Mouse (Mus musculus) E14TG2a.4 (cell line): ENCODE data around the gene Mras.

Experiments
- H3K27me3 ChIP-seq: 2 replicates; pipeline ENCODE4 v1.6.1; 2014; ENCODE audit warnings: low read length, control low read depth; ENCODE audit not compliant: insufficient read depth
- H3K36me3 ChIP-seq: 2 replicates; pipeline ENCODE4 v1.6.1; 2014; ENCODE audit warnings: low read length, control low read depth; ENCODE audit not compliant: insufficient read depth
- H3K4me1 ChIP-seq: replicated peaks from 2 replicates; pipeline ENCODE4 v1.6.1; 2014; ENCODE audit warnings: low read depth, low read length, control low read depth
- H3K4me3 ChIP-seq: replicated peaks from 2 replicates; pipeline ENCODE4 v1.5.1; 2014; ENCODE audit warnings: mild to moderate bottlenecking, low read length
- H3K9me3 ChIP-seq: 2 replicates; pipeline ENCODE4 v1.6.1; 2014; ENCODE audit warnings: low read length, control low read depth
- CTCF ChIP-seq: conservative IDR thresholded peaks from 2 replicates; pipeline ENCODE4 v1.5.1; 2014; ENCODE audit warnings: low read length
- NANOG ChIP-seq: IDR thresholded peaks from 2 replicates; pipeline ENCODE4 v1.6.1; 2014; ENCODE audit warnings: borderline replicate concordance, low read length, mixed read lengths
- POU5F1 ChIP-seq: IDR thresholded peaks from 2 replicates; pipeline ENCODE4 v1.6.1; 2014; ENCODE audit warnings: low read length, borderline replicate concordance

Gene Mras

GRCm38 (mm10) chr9:99447323-99447722 is 10.1 kb upstream of the Mras start:
- TF ChIP-seq CTCF (no peak), POU5F1 (no peak), NANOG (no peak)

GRCm38 (mm10) chr9:99446259-99446658 is 9.1 kb upstream of the Mras start:
- Histone ChIP-seq H3K36me3 (no peaks in the 10 kb centered on the region), H3K27me3 (0 out of 2 replicates have a peak, but pooled peaks cover 2% of the 10 kb centered on the region), H3K4me1 (peaks cover 28% of the 10 kb centered on the region), H3K9me3 (no peaks in the 10 kb centered on the region), H3K4me3 (no peak overlapping the region)
- TF ChIP-seq NANOG (no peak), CTCF (no peak), POU5F1 (no peak)

More at GRCm38 (mm10) chr9:99447323-99447722, 10.1 kb upstream of the Mras start:
- Histone ChIP-seq H3K27me3 (peaks cover 9% of the 10 kb centered on the region), H3K4me1 (peaks cover 34% of the 10 kb centered on the region), H3K9me3 (no peaks in the 10 kb centered on the region), H3K4me3 (no peak overlapping the region), H3K36me3 (no peaks in the 10 kb centered on the region)

- H3K9me3 ChIP-seq, result no peaks in the 10 kb centered on the region
- TF ChIP-seq POU5F1 (no peak), CTCF (peak; percentile 67)
Measured at GRCm38 (mm10) chr9:99444590-99445178, 7.5 kb upstream of the Mras start.

GRCm38 (mm10) chr9:99441647-99442433 is 4.7 kb upstream of the Mras start:
- TF ChIP-seq CTCF (no peak), POU5F1 (no peak), NANOG (no peak)
- H3K9me3 ChIP-seq, result no peaks in the 10 kb centered on the region
- no peak overlapping the region for H3K4me3 ChIP-seq
- H3K4me1 ChIP-seq, result peaks cover 44% of the 10 kb centered on the region
- no peaks in the 10 kb centered on the region for H3K36me3 ChIP-seq
- peaks cover 30% of the 10 kb centered on the region for H3K27me3 ChIP-seq

More at GRCm38 (mm10) chr9:99444590-99445178, 7.5 kb upstream of the Mras start:
- Histone ChIP-seq H3K4me1 (peaks cover 17% of the 10 kb centered on the region), H3K36me3 (no peaks in the 10 kb centered on the region), H3K4me3 (no peak overlapping the region), H3K27me3 (0 out of 2 replicates have a peak, but pooled peaks cover 4% of the 10 kb centered on the region)

- TF ChIP-seq CTCF (no peak), POU5F1 (no peak), NANOG (no peak)
- Histone ChIP-seq H3K4me3 (no peak overlapping the region), H3K36me3 (no peaks in the 10 kb centered on the region), H3K27me3 (peaks cover 37% of the 10 kb centered on the region), H3K4me1 (peaks cover 45% of the 10 kb centered on the region), H3K9me3 (no peaks in the 10 kb centered on the region)
Measured at GRCm38 (mm10) chr9:99440941-99441340, 3.8 kb upstream of the Mras start.

- TF ChIP-seq NANOG (no peak), CTCF (no peak), POU5F1 (no peak)
- no peaks in the 10 kb centered on the region for H3K9me3 ChIP-seq
- peaks cover 50% of the 10 kb centered on the region for H3K4me1 ChIP-seq
- peaks cover 53% of the 10 kb centered on the region for H3K27me3 ChIP-seq
- no peak overlapping the region for H3K4me3 ChIP-seq
- H3K36me3 ChIP-seq, result no peaks in the 10 kb centered on the region
Measured at GRCm38 (mm10) chr9:99439064-99439463, 1.9 kb upstream of the Mras start.

- Histone ChIP-seq H3K36me3 (no peaks in the 10 kb centered on the region), H3K4me3 (no peak overlapping the region), H3K27me3 (peaks cover 54% of the 10 kb centered on the region), H3K4me1 (peaks cover 56% of the 10 kb centered on the region), H3K9me3 (no peaks in the 10 kb centered on the region)
- no peak for TF ChIP-seq POU5F1
- no peak for TF ChIP-seq NANOG
- TF ChIP-seq CTCF, result no peak
Measured at GRCm38 (mm10) chr9:99437781-99438565, 792 bp upstream of the Mras start.

- Histone ChIP-seq H3K9me3 (no peaks in the 10 kb centered on the region), H3K4me3 (peak overlapping the region; percentile 79), H3K27me3 (peaks cover 54% of the 10 kb centered on the region), H3K36me3 (no peaks in the 10 kb centered on the region), H3K4me1 (peaks cover 70% of the 10 kb centered on the region)
- no peak for TF ChIP-seq NANOG
- TF ChIP-seq POU5F1, result no peak
- TF ChIP-seq CTCF, result no peak
Measured at GRCm38 (mm10) chr9:99436182-99437030, 775 bp downstream of the Mras start.
